Mouse (Mus musculus) v-Abl transformed pro-B cells (cell line): ENCODE measurements around the gene Mybbp1a.

Source experiments
- in situ Hi-C, 2 experiments: fragments of 400-800 bp; cut with MboI; formaldehyde crosslinking; loops; one replicate each; pipeline ENCODE4 v1.15.1; 2025; ENCODE audit not compliant: unreplicated experiment in 2 of 2

Gene Mybbp1a

GRCm38 (mm10) chr11:72496775-72497174, 55.6 kb downstream of the Mybbp1a start:
- in situ Hi-C loops, result no loop called here

DNA sequence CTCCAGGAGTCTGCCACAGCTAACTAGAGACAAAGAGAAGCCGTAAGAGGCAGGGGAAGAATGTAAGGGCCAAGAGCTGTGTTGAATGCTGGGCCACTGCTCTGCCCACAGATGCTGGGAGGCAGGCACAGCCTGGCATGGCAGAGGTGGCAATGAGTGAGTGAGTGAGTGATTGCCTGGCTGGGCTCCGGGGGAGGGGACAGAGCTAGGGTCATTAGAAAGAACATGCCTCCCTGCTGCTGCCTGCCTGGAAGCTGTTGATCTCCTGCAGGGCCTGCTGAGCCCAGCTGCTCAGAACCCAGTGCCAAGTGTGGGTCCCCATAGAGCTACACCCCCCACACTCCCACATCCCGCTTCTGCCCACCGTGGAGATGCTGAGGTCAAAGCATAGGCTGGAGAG, 56.2 kb downstream of the Mybbp1a start:
- in situ Hi-C loops, result no loop called here

- in situ Hi-C loops, result loop anchor here (25.0 kb wide), 2 partner anchors 1163 to 1887 kb away; no protein-coding TSS in a partner anchor
Observed at GRCm38 (mm10) chr11:72500139-72500538, 59.0 kb downstream of the Mybbp1a start.
